Mouse (Mus musculus) CH12.LX (cell line): ENCODE data around the gene Rxfp3.

Source experiments
- BHLHE40 ChIP-seq: IDR thresholded peaks from 2 replicates; pipeline ENCODE4 v1.6.1; 2011; ENCODE audit warnings: mild to moderate bottlenecking, low read depth, low read length, improper control_type of control experiment
- CTCF ChIP-seq, 2 experiments: IDR thresholded peaks in 1 of 2; conservative IDR thresholded peaks in 1 of 2; 2 replicates each; pipeline ENCODE4 v1.5.1; 2011 to 2012; ENCODE audit warnings: low read depth in 2 of 2, low read length in 2 of 2, improper control_type of control experiment in 1 of 2, inconsistent platforms in 1 of 2, mild to moderate bottlenecking in 1 of 2, moderate library complexity in 1 of 2
- E2F4 ChIP-seq: IDR thresholded peaks from 2 replicates; pipeline ENCODE4 v1.6.1; 2011; ENCODE audit warnings: low read depth, low read length, improper control_type of control experiment; ENCODE audit not compliant: insufficient replicate concordance
- ELF1 ChIP-seq: IDR thresholded peaks from 2 replicates; pipeline ENCODE4 v1.6.1; 2014; ENCODE audit warnings: low read depth, mild to moderate bottlenecking, inconsistent platforms, low read length, improper control_type of control experiment
- ETS1 ChIP-seq: conservative IDR thresholded peaks from 2 replicates; pipeline ENCODE4 v1.6.1; 2012; ENCODE audit warnings: low read depth, mild to moderate bottlenecking, inconsistent platforms, low read length, improper control_type of control experiment, moderate library complexity
- JUND ChIP-seq: conservative IDR thresholded peaks from 2 replicates; pipeline ENCODE4 v1.6.1; 2011; ENCODE audit warnings: low read depth, low read length, improper control_type of control experiment
- MAFK ChIP-seq: IDR thresholded peaks from 2 replicates; pipeline ENCODE4 v1.6.1; 2011; ENCODE audit warnings: low read length, improper control_type of control experiment; ENCODE audit not compliant: insufficient replicate concordance
- NRF1 ChIP-seq: IDR thresholded peaks from 2 replicates; pipeline ENCODE4 v1.6.1; 2014; ENCODE audit warnings: low read depth, mild to moderate bottlenecking, inconsistent platforms, low read length, improper control_type of control experiment, moderate library complexity
- POLR2A ChIP-seq: IDR thresholded peaks from 2 replicates; pipeline ENCODE4 v1.6.1; 2011; ENCODE audit warnings: low read depth, mild to moderate bottlenecking, improper control_type of control experiment, low read length
- RCOR1 ChIP-seq: conservative IDR thresholded peaks from 2 replicates; pipeline ENCODE4 v1.6.1; 2012; ENCODE audit warnings: low read depth, mild to moderate bottlenecking, inconsistent platforms, low read length, improper control_type of control experiment
- TCF12 ChIP-seq: IDR thresholded peaks from 2 replicates; pipeline ENCODE4 v1.6.1; 2014; ENCODE audit warnings: low read depth, mild to moderate bottlenecking, inconsistent platforms, low read length, improper control_type of control experiment
- USF1 ChIP-seq: IDR thresholded peaks from 2 replicates; pipeline ENCODE4 v1.6.1; 2014; ENCODE audit warnings: low read depth, mild to moderate bottlenecking, inconsistent platforms, low read length, improper control_type of control experiment
- ZKSCAN1 ChIP-seq: IDR thresholded peaks from 2 replicates; pipeline ENCODE4 v1.6.1; 2012; ENCODE audit warnings: low read depth, inconsistent platforms, low read length, improper control_type of control experiment, borderline replicate concordance
- ZNF384 ChIP-seq: IDR thresholded peaks from 2 replicates; pipeline ENCODE4 v1.6.1; 2012; ENCODE audit warnings: low read depth, low read length, improper control_type of control experiment, inconsistent platforms

DNA sequence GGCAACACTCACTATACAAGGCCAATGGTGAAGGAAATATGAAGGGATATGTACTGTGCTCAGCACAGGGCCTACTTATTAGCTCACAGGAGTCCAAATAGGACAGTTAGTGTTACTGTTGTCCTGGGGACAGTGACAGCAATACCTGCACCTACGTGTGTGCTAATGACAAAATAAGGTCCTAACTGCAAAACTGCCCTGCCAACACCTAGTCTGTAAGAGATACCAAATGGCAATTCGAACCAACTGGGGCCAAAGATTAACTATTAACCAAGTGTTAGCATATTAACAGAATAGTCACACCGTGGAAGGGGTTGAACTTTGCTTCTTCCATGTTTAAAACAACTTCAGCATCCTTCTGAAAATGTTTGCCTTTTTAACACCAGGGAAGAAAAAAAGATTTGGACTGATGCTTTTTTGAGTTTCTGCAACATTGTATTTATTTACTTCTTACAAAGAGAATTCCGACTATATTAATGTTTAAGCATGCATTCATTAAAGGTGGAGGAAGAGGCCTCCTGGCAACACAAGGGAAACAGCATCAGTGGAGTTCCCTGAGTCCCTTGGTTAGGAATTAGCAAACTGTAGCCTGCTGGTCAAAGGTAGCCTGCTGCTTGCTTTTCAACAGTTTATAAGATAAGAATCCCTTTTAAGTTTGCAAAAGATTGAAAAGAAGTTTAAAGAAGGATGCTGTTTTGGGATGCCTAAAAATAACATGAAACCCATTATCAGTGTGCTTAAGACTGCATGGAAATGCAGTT, 10.8 kb downstream of the Rxfp3 start:
- TF ChIP-seq ZKSCAN1, result no peak
- TF ChIP-seq MAFK, result no peak
- TF ChIP-seq CTCF (conservative IDR thresholded peaks at IDR 0.05 in 1 of 2, IDR thresholded peaks at IDR 0.05 in 1 of 2; ENCODE audit: low read depth in 2 of 2, low read length in 2 of 2), result no peak
- no peak for TF ChIP-seq JUND
- no peak for TF ChIP-seq POLR2A
- no peak for TF ChIP-seq ZNF384
- no peak for TF ChIP-seq USF1
- TF ChIP-seq TCF12, result no peak
- no peak for TF ChIP-seq RCOR1
- TF ChIP-seq E2F4, result no peak
- no peak for TF ChIP-seq BHLHE40
- no peak for TF ChIP-seq NRF1
- TF ChIP-seq ETS1, result no peak
- no peak for TF ChIP-seq ELF1
